Mouse (Mus musculus) layer of hippocampus, adult 9-10 months (tissue): ENCODE measurements around the gene Spg7.
"Not testable (repeated sequence)": the region's sequence is repeated elsewhere in the genome, so short reads cannot be mapped to it uniquely, and the experiment has no call there.

Experiments used
- DNase-seq: peaks from one replicate; pipeline ENCODE4 v3.0.0; 2022; ENCODE audit warnings: low spot score

The Spg7 gene

GRCm38 (mm10) chr8:123041774-123042105, 21.0 kb upstream of the Spg7 start:
- no peak for DNase-seq

- DNase-seq, result peak; percentile 98
Observed at GRCm38 (mm10) chr8:123042158-123042973, 20.4 kb upstream of the Spg7 start, which contains the start of gene Ankrd11. TSS of gene Ankrd11 (minus strand) at chr8:123042277.

- DNase-seq, result no peak
Observed at GRCm38 (mm10) chr8:123042974-123043625, 19.6 kb upstream of the Spg7 start.

- DNase-seq, result no peak
Observed at GRCm38 (mm10) chr8:123043941-123044340, 18.8 kb upstream of the Spg7 start.

GRCm38 (mm10) chr8:123044743-123045425, 17.9 kb upstream of the Spg7 start:
- not testable (repeated sequence) for DNase-seq

GRCm38 (mm10) chr8:123046706-123047105, 16.0 kb upstream of the Spg7 start:
- no peak for DNase-seq

- no peak for DNase-seq
Observed at GRCm38 (mm10) chr8:123047827-123048226, 14.9 kb upstream of the Spg7 start.

- no peak for DNase-seq
Observed at GRCm38 (mm10) chr8:123048402-123048801, 14.3 kb upstream of the Spg7 start.

GRCm38 (mm10) chr8:123051458-123051857, 11.3 kb upstream of the Spg7 start:
- DNase-seq, result no peak

GRCm38 (mm10) chr8:123064072-123064471, 1.3 kb downstream of the Spg7 start:
- DNase-seq, result no peak

GRCm38 (mm10) chr8:123064809-123065213, 2.1 kb downstream of the Spg7 start:
- DNase-seq, result no peak

- DNase-seq, result peak; percentile 78
Observed at GRCm38 (mm10) chr8:123065214-123066100, 2.7 kb downstream of the Spg7 start.

- DNase-seq, result no peak
Observed at GRCm38 (mm10) chr8:123066101-123066683, 3.5 kb downstream of the Spg7 start.

- no peak for DNase-seq
Observed at GRCm38 (mm10) chr8:123071176-123071575, 8.4 kb downstream of the Spg7 start.

GRCm38 (mm10) chr8:123077213-123077612, 14.5 kb downstream of the Spg7 start:
- DNase-seq, result no peak

- no peak for DNase-seq
Observed at GRCm38 (mm10) chr8:123082993-123083392, 20.3 kb downstream of the Spg7 start.

GRCm38 (mm10) chr8:123083610-123084009, 20.9 kb downstream of the Spg7 start:
- no peak for DNase-seq

- DNase-seq, result no peak
Observed at GRCm38 (mm10) chr8:123087289-123087688, 24.5 kb downstream of the Spg7 start.

- no peak for DNase-seq
Observed at GRCm38 (mm10) chr8:123097216-123097615, 34.5 kb downstream of the Spg7 start.

- DNase-seq, result no peak
Observed at GRCm38 (mm10) chr8:123097786-123098584, 35.2 kb downstream of the Spg7 start.

- no peak for DNase-seq
Observed at GRCm38 (mm10) chr8:123100288-123100687, 37.5 kb downstream of the Spg7 start.
